Mouse (Mus musculus) spleen, adult 2 months (tissue): ENCODE measurements at regions not wholly inside any gene's neighbourhood (a gene's known extent, or its start where the extent isn't known, plus 50 kb on each side); places are given as distances from the start of the nearest gene placed in this dataset.

Source experiments
- DNase-seq, 2 experiments: peaks; one replicate each; pipeline versions ENCODE4 v3.0.0 to v3.0.0-alpha.2; 2012 to 2021; ENCODE audit warnings: low spot score in 2 of 2, low read depth in 1 of 2
- H3K27ac ChIP-seq: fragments of 200-500 bp; 2 replicates; pipeline ENCODE4 v1.5.1; 2012; ENCODE audit warnings: low read length, inconsistent platforms; ENCODE audit not compliant: insufficient read depth
- H3K27me3 ChIP-seq: fragments of 200-500 bp; 2 replicates; pipeline ENCODE4 v1.6.1; 2012; ENCODE audit warnings: mild to moderate bottlenecking, moderate library complexity, low read length, inconsistent platforms; ENCODE audit not compliant: control insufficient read depth, insufficient read depth
- H3K36me3 ChIP-seq: fragments of 200-500 bp; 2 replicates; pipeline ENCODE4 v1.6.1; 2012; ENCODE audit warnings: mild to moderate bottlenecking, low read length, inconsistent platforms; ENCODE audit not compliant: control insufficient read depth, insufficient read depth
- H3K4me1 ChIP-seq: fragments of 200-500 bp; 2 replicates; pipeline ENCODE4 v1.6.1; 2011; ENCODE audit warnings: inconsistent platforms; ENCODE audit not compliant: control insufficient read depth, insufficient read depth, insufficient read length
- H3K4me3 ChIP-seq: fragments of 200-500 bp; 2 replicates; pipeline ENCODE4 v1.5.1; 2011; ENCODE audit warnings: mild to moderate bottlenecking, inconsistent platforms; ENCODE audit not compliant: insufficient read depth, insufficient read length; ENCODE audit errors: extremely low read depth
- CTCF ChIP-seq: fragments of 200-500 bp; IDR thresholded peaks from 2 replicates; pipeline ENCODE4 v1.5.1; 2011; ENCODE audit warnings: mild to moderate bottlenecking, inconsistent platforms; ENCODE audit not compliant: insufficient read depth, insufficient read length, insufficient replicate concordance; ENCODE audit errors: extremely low read depth
- POLR2A ChIP-seq: fragments of 200-500 bp; IDR thresholded peaks from 2 replicates; pipeline ENCODE4 v1.6.1; 2011; ENCODE audit warnings: low read depth, low read length, inconsistent platforms
- WGBS: fragments of 180-500 bp; shearing (Covaris S2); methylation state at CpG from one replicate; pipeline ENCODE4 v1.1.7; 2018; 5-methylcytosine and 5-hydroxymethylcytosine counted together

GRCm38 (mm10) chr10:14287551-14287950, 257.9 kb downstream of the Adgrg6 start:
- 92% methylated on average over 4 of the region's 4 CpGs for WGBS
- TF ChIP-seq CTCF, result no peak
- no peak for TF ChIP-seq POLR2A
- no peak for DNase-seq
- H3K4me1 ChIP-seq, result no peaks in the 10 kb centered on the region
- H3K36me3 ChIP-seq, result no peaks in the 10 kb centered on the region
- no peak overlapping the region for H3K4me3 ChIP-seq
- no peak overlapping the region for H3K27ac ChIP-seq
- H3K27me3 ChIP-seq, result no peaks in the 10 kb centered on the region

- Histone ChIP-seq H3K36me3 (no peaks in the 10 kb centered on the region), H3K27ac (no peak overlapping the region), H3K4me3 (no peak overlapping the region), H3K27me3 (no peaks in the 10 kb centered on the region), H3K4me1 (no peaks in the 10 kb centered on the region)
- WGBS, result 98% methylated on average over 1 of the region's 1 CpGs
- TF ChIP-seq POLR2A, result no peak
- no peak for TF ChIP-seq CTCF
- DNase-seq, result no peak
These were observed 268.8 kb downstream of the Adgrg6 start for GRCm38 (mm10) chr10:14276631-14277030.

GRCm38 (mm10) chr10:14275477-14275876, 270.0 kb downstream of the Adgrg6 start:
- no peak for DNase-seq
- Histone ChIP-seq H3K4me1 (no peaks in the 10 kb centered on the region), H3K36me3 (no peaks in the 10 kb centered on the region), H3K27ac (no peak overlapping the region), H3K4me3 (no peak overlapping the region), H3K27me3 (no peaks in the 10 kb centered on the region)
- TF ChIP-seq CTCF, result no peak
- WGBS, result 86% methylated on average over 1 of the region's 1 CpGs

- WGBS, result 80% methylated on average over 3 of the region's 4 CpGs
- TF ChIP-seq CTCF (no peak), POLR2A (no peak)
- no peak overlapping the region for H3K27ac ChIP-seq
- DNase-seq, result no peak
- H3K4me1 ChIP-seq, result no peaks in the 10 kb centered on the region
- H3K36me3 ChIP-seq, result no peaks in the 10 kb centered on the region
- no peak overlapping the region for H3K4me3 ChIP-seq
- no peaks in the 10 kb centered on the region for H3K27me3 ChIP-seq
These were observed 275.5 kb downstream of the Adgrg6 start for GRCm38 (mm10) chr10:14270008-14270407.

GRCm38 (mm10) chr10:14267641-14268040, 277.8 kb downstream of the Adgrg6 start:
- WGBS, result 91% methylated on average over 3 of the region's 3 CpGs
- no peak for TF ChIP-seq CTCF
- TF ChIP-seq POLR2A, result no peak
- H3K27me3 ChIP-seq, result no peaks in the 10 kb centered on the region
- no peaks in the 10 kb centered on the region for H3K36me3 ChIP-seq
- no peak overlapping the region for H3K27ac ChIP-seq
- H3K4me3 ChIP-seq, result no peak overlapping the region
- no peak for DNase-seq
- H3K4me1 ChIP-seq, result no peaks in the 10 kb centered on the region

- no peaks in the 10 kb centered on the region; the same call in 1 of the 2 replicates for H3K4me1 ChIP-seq
- H3K4me3 ChIP-seq, result no peak overlapping the region
- no peak for TF ChIP-seq CTCF
- TF ChIP-seq POLR2A, result no peak
- H3K27me3 ChIP-seq, result no peaks in the 10 kb centered on the region; the same call in 1 of the 2 replicates
- no peak for DNase-seq
- no peak overlapping the region for H3K27ac ChIP-seq
- 90% methylated on average over 8 of the region's 8 CpGs for WGBS
- H3K36me3 ChIP-seq, result no peaks in the 10 kb centered on the region
These were observed 273.8 kb downstream of the Hivep2 start for GRCm38 (mm10) chr10:14239670-14240069.

- H3K4me3 ChIP-seq, result no peak overlapping the region
- no peak overlapping the region for H3K27ac ChIP-seq
- no peak for DNase-seq
- WGBS, result 11% methylated on average over 10 of the region's 10 CpGs
- no peaks in the 10 kb centered on the region; the same call in 1 of the 2 replicates for H3K4me1 ChIP-seq
- no peak for TF ChIP-seq CTCF
- no peaks in the 10 kb centered on the region for H3K36me3 ChIP-seq
- H3K27me3 ChIP-seq, result no peaks in the 10 kb centered on the region; the same call in 1 of the 2 replicates
These were observed 269.2 kb downstream of the Hivep2 start for GRCm38 (mm10) chr10:14234896-14235604.
